ENCODE assay signal across 8 mouse cellular contexts in genomic region chr4:139209130-139209840, GRCm38 (mm10). TPM values are rescaled to one million over a fixed set of nuclear protein-coding genes. Genes with fewer than 3 reads are reported as not detected.
DNase-seq lines count a peak whose midpoint lies in the region; ATAC-seq and TF ChIP-seq lines count a peak whose summit lies in the region.

No protein-coding gene starts in this region.

- H3K4me1 ChIP-seq in neural tube, embryonic 13.5 days (replicated peaks), result peaks cover 61% of the 10 kb centered on the region

- no peaks in the 10 kb centered on the region for H3K9me3 ChIP-seq in neural tube, embryonic 13.5 days

- no peak overlapping the region for H3K4me3 ChIP-seq in left cerebral cortex, adult 2 months
- no peak overlapping the region for H3K4me3 ChIP-seq in neural tube, embryonic 13.5 days

- H3K27ac ChIP-seq in left cerebral cortex, adult 2 months, result peak overlapping the region; percentile 71
- peak overlapping the region; percentile 56 for H3K27ac ChIP-seq in neural tube, embryonic 13.5 days (replicated peaks)

- H3K36me3 ChIP-seq in neural tube, embryonic 13.5 days, result peaks cover 4% of the 10 kb centered on the region; the same call in 1 of the 2 replicates

- intact Hi-C loops in left cerebral cortex, adult 2 months (cut with DNase I), result no loop called here

- peak; percentile 13 for ATAC-seq in inflammation-experienced regulatory T-cells, adult 6 months
- ATAC-seq in neural tube, embryonic 13.5 days (ENCODE audit: low read depth), result no peak
- no peak for ATAC-seq in erythroid progenitor cell, adult 5-6 weeks (replicated peaks; ENCODE audit: low FRiP score, poor library complexity, severe bottlenecking)

- no peak overlapping the region for H3K9ac ChIP-seq in neural tube, embryonic 13.5 days

- H3K4me2 ChIP-seq in neural tube, embryonic 13.5 days, result no peak overlapping the region

- DNase-seq in left cerebral cortex, adult 2 months (ENCODE audit: extremely low spot score in 1 of 2, low spot score in 2 of 2), result no peak
- DNase-seq in left cerebral cortex, adult 8-10 months (ENCODE audit: low spot score in 2 of 2), result no peak
- peak; percentile 39 for DNase-seq in adipocyte (ENCODE audit: low spot score)
- no peak for DNase-seq in layer of hippocampus, adult 18-20 months (ENCODE audit: low spot score in 2 of 2)
- no peak for DNase-seq in adrenal gland, postnatal 14 days

- no peaks in the 10 kb centered on the region for H3K27me3 ChIP-seq in neural tube, embryonic 13.5 days

- WGBS in neural tube, embryonic 13.5 days, result 84% methylated on average over 5 of the region's 5 CpGs

- TF ChIP-seq CTCF in left cerebral cortex, adult 2 months (IDR thresholded peaks at IDR 0.05), result no peak

RNA-seq across cellular contexts. Expression of gene Capzb, which starts 16.6 kb away (rescaled TPM):
- total RNA-seq in left cerebral cortex, adult 2 months (2021), result 100 to 1,000 TPM; 306 to 324 TPM
- total RNA-seq in left cerebral cortex, adult 8-10 months (2022), result 100 to 1,000 TPM; 310 to 345 (median 321) TPM
- 100 to 1,000 TPM; 536 to 831 (median 607) TPM for polyA plus RNA-seq in inflammation-experienced regulatory T-cells, adult 6 months (2017; shearing (Covaris generic))
- 364 and 370 TPM in 2 replicates for polyA plus RNA-seq in neural tube, embryonic 13.5 days (2015; fragmentation: Nextera tagmentation; extraction: Ambion mirVana)
- total RNA-seq in erythroid progenitor cell, adult 5-6 weeks (2015; ENCODE audit: low replicate concordance), result 94.3 and 141 TPM in 2 replicates
- total RNA-seq in erythroid progenitor cell, adult 5-6 weeks (2017; ENCODE audit: low replicate concordance), result 29.4 and 35.6 TPM in 2 replicates
- 100 to 1,000 TPM; 400 to 403 TPM for total RNA-seq in layer of hippocampus, adult 18-20 months (2021)
- 316 and 319 TPM in 2 replicates for total RNA-seq in adrenal gland, postnatal 14 days (2021)
